Mouse (Mus musculus) neural tube, embryonic 12.5 days (tissue): ENCODE results near the gene Lmntd1. TPM values are rescaled to one million over a fixed set of nuclear protein-coding genes. Genes with fewer than 3 reads are reported as not detected.

Experiments
- ATAC-seq: fragments of 200-750 bp; cut with Nextera tagmentation; 2 replicates; pipeline ENCODE4 v1.8.0; 2017; ENCODE audit warnings: low read depth, mild to moderate bottlenecking, moderate TSS enrichment, moderate library complexity; ENCODE audit not compliant: low FRiP score
- H3K27ac ChIP-seq: fragments of 300-500 bp; sonication (generic); 2 replicates; pipeline ENCODE4 v1.5.1; 2016
- H3K27me3 ChIP-seq: fragments of 300-500 bp; sonication (generic); replicated peaks from 2 replicates; pipeline ENCODE4 v1.6.1; 2016; ENCODE audit warnings: mild to moderate bottlenecking
- H3K36me3 ChIP-seq: fragments of 300-500 bp; sonication (generic); 2 replicates; pipeline ENCODE4 v1.6.1; 2016; ENCODE audit warnings: mild to moderate bottlenecking
- H3K4me1 ChIP-seq: fragments of 300-500 bp; sonication (generic); 2 replicates; pipeline ENCODE4 v1.6.1; 2016
- H3K4me2 ChIP-seq: fragments of 300-500 bp; sonication (generic); replicated peaks from 2 replicates; pipeline ENCODE4 v1.6.1; 2016; ENCODE audit warnings: mild to moderate bottlenecking
- H3K4me3 ChIP-seq: fragments of 300-500 bp; sonication (generic); 2 replicates; pipeline ENCODE4 v1.5.1; 2016
- H3K9ac ChIP-seq: fragments of 300-500 bp; sonication (generic); 2 replicates; pipeline ENCODE4 v1.6.1; 2016; ENCODE audit warnings: mild to moderate bottlenecking
- H3K9me3 ChIP-seq: fragments of 300-500 bp; sonication (generic); 2 replicates; pipeline ENCODE4 v1.6.1; 2016; ENCODE audit warnings: mild to moderate bottlenecking
- WGBS: fragments of 180-500 bp; shearing (Covaris S2); methylation state at CpG from one replicate; pipeline ENCODE4 v1.1.7; 2016; 5-methylcytosine and 5-hydroxymethylcytosine counted together
- polyA plus RNA-seq: library from polyadenylated mRNA; unstranded; fragments of >200 nt; fragmentation: Nextera tagmentation; extraction: Ambion mirVana; gene quantifications from 2 replicates; pipeline ENCODE4 v1.2.1, GENCODE M21; 2016

The Lmntd1 gene
- polyA plus RNA-seq, 1 experiment from 2014 or later = 0.60 TPM

GRCm38 (mm10) chr6:145634454-145634853 lies 20.3 kb upstream of the Lmntd1 start:
- no peak overlapping the region for H3K9ac ChIP-seq
- 82% methylated on average over 2 of the region's 2 CpGs for WGBS
- H3K9me3 ChIP-seq = no peaks in the 10 kb centered on the region
- no peak overlapping the region for H3K4me3 ChIP-seq
- no peaks in the 10 kb centered on the region for H3K4me1 ChIP-seq
- no peaks in the 10 kb centered on the region for H3K27me3 ChIP-seq
- H3K27ac ChIP-seq = no peak overlapping the region
- H3K36me3 ChIP-seq = no peaks in the 10 kb centered on the region
- no peak overlapping the region for H3K4me2 ChIP-seq
- ATAC-seq = no peak

GRCm38 (mm10) chr6:145630269-145630668 lies 16.1 kb upstream of the Lmntd1 start:
- Histone ChIP-seq H3K9me3 (no peaks in the 10 kb centered on the region), H3K4me2 (no peak overlapping the region), H3K9ac (no peak overlapping the region), H3K4me3 (no peak overlapping the region), H3K27me3 (no peaks in the 10 kb centered on the region), H3K27ac (no peak overlapping the region), H3K36me3 (no peaks in the 10 kb centered on the region), H3K4me1 (no peaks in the 10 kb centered on the region)
- no peak for ATAC-seq
- WGBS = 67% methylated on average over 6 of the region's 6 CpGs

DNA sequence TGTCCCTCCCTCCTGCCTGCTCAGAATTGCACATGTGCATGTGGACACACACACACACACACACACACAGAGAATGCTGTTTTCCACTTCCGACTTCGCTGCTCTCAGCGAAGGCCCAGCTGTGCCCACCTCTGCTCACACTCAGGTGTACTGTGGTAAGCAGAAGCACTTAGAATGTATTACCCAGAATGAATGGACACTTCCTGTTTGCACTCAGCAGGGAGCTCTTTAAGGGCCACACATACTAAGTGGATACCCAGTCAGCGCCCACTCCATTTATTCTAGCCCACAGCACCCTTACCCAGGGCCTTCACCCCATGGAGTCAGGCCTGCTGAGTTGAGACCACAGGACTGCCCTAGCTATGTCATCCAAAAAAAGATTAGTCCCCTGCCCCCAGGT lies 9.0 kb upstream of the Lmntd1 start:
- no peak for ATAC-seq
- no peak overlapping the region for H3K4me3 ChIP-seq
- no peaks in the 10 kb centered on the region for H3K4me1 ChIP-seq
- H3K27ac ChIP-seq = no peak overlapping the region
- no peaks in the 10 kb centered on the region for H3K36me3 ChIP-seq
- WGBS = 89% methylated on average over 4 of the region's 4 CpGs
- no peaks in the 10 kb centered on the region for H3K27me3 ChIP-seq
- no peak overlapping the region for H3K4me2 ChIP-seq
- no peak overlapping the region for H3K9ac ChIP-seq
- H3K9me3 ChIP-seq = no peaks in the 10 kb centered on the region

- no peak overlapping the region for H3K27ac ChIP-seq
- WGBS = 87% methylated on average over 5 of the region's 5 CpGs
- no peak for ATAC-seq
- H3K4me1 ChIP-seq = no peaks in the 10 kb centered on the region
- no peak overlapping the region for H3K4me2 ChIP-seq
- H3K9ac ChIP-seq = no peak overlapping the region
- no peaks in the 10 kb centered on the region for H3K9me3 ChIP-seq
- H3K4me3 ChIP-seq = no peak overlapping the region
- no peaks in the 10 kb centered on the region for H3K27me3 ChIP-seq
- no peaks in the 10 kb centered on the region for H3K36me3 ChIP-seq
These were observed 2.5 kb upstream of the Lmntd1 start for GRCm38 (mm10) chr6:145616402-145617229.

- no peaks in the 10 kb centered on the region for H3K36me3 ChIP-seq
- no peak within 1 kb of the TSS for H3K4me3 ChIP-seq
- H3K9me3 ChIP-seq = no peaks in the 10 kb centered on the region
- no peaks in the 10 kb centered on the region for H3K27me3 ChIP-seq
- no peak within 1 kb of the TSS for H3K27ac ChIP-seq
- 96% methylated on average over 31 of the region's 31 CpGs for WGBS
- no peak for ATAC-seq
- no peaks in the 10 kb centered on the region for H3K4me1 ChIP-seq
- no peak within 1 kb of the TSS for H3K4me2 ChIP-seq
- no peak within 1 kb of the TSS for H3K9ac ChIP-seq
These were observed 1.6 kb upstream of the Lmntd1 start, which contains the start of gene Tuba3b for GRCm38 (mm10) chr6:145615666-145616210. Gene Tuba3b (plus strand): TSS chr6:145615757.

GRCm38 (mm10) chr6:145612611-145613010 lies 1.5 kb downstream of the Lmntd1 start:
- no peaks in the 10 kb centered on the region for H3K4me1 ChIP-seq
- H3K9me3 ChIP-seq = no peaks in the 10 kb centered on the region
- H3K9ac ChIP-seq = no peak overlapping the region
- H3K27me3 ChIP-seq = no peaks in the 10 kb centered on the region
- 86% methylated on average over 3 of the region's 3 CpGs for WGBS
- H3K4me3 ChIP-seq = no peak overlapping the region
- H3K27ac ChIP-seq = no peak overlapping the region
- H3K4me2 ChIP-seq = no peak overlapping the region
- ATAC-seq = no peak
- H3K36me3 ChIP-seq = no peaks in the 10 kb centered on the region

- H3K9ac ChIP-seq = no peak overlapping the region
- no peaks in the 10 kb centered on the region for H3K9me3 ChIP-seq
- no peaks in the 10 kb centered on the region for H3K27me3 ChIP-seq
- ATAC-seq = no peak
- H3K4me1 ChIP-seq = no peaks in the 10 kb centered on the region
- 91% methylated on average over 5 of the region's 5 CpGs for WGBS
- H3K27ac ChIP-seq = no peak overlapping the region
- H3K4me2 ChIP-seq = no peak overlapping the region
- H3K4me3 ChIP-seq = no peak overlapping the region
- no peaks in the 10 kb centered on the region for H3K36me3 ChIP-seq
These were observed 3.2 kb downstream of the Lmntd1 start for GRCm38 (mm10) chr6:145610901-145611300.

DNA sequence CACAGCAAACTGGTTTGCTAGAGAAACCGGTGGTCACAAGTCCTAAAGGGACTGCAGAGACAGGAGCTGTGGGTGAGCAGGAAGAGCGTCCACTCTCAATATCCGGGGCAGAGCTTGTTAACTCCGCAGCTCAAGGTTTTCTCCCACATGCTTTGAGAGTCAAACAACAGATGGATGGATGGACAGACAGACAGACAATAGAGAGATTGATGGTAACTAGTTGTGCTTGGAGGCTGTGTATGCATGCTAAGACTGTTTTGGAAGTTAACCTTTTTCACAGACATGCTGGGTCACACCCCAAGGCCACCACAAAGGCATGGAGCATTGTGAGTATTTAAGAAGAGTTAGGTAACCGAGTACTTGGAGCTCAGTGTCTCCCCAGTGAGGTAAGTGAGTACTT lies 5.4 kb downstream of the Lmntd1 start:
- no peak for ATAC-seq
- Histone ChIP-seq H3K36me3 (no peaks in the 10 kb centered on the region), H3K4me3 (no peak overlapping the region), H3K27ac (no peak overlapping the region), H3K4me2 (no peak overlapping the region), H3K9me3 (no peaks in the 10 kb centered on the region), H3K4me1 (peaks cover 4% of the 10 kb centered on the region; the same call in 1 of the 2 replicates), H3K27me3 (no peaks in the 10 kb centered on the region), H3K9ac (no peak overlapping the region)
- 87% methylated on average over 5 of the region's 5 CpGs for WGBS

DNA sequence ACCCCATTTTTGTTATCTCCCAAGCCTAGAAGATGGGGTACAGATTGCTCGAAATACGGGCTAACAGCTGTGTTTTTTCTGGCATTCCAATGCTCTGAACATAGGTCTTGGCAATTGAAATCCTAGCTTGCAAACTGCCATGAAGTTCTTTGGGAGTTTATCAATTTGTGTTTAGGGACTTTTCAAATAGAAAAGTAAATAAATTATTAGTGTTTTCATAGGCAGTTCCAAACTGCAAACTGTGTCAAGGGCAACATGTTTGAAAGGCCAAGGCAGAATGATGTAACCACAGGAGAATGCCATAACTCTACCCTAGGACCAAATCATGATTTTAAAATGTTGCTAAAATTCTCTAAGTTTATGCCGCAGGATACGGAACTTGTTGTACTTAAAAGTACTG lies 6.4 kb downstream of the Lmntd1 start:
- 85% methylated on average over 4 of the region's 4 CpGs for WGBS
- Histone ChIP-seq H3K36me3 (no peaks in the 10 kb centered on the region), H3K9me3 (no peaks in the 10 kb centered on the region), H3K27me3 (no peaks in the 10 kb centered on the region), H3K27ac (no peak overlapping the region), H3K4me1 (peaks cover 4% of the 10 kb centered on the region; the same call in 1 of the 2 replicates), H3K9ac (no peak overlapping the region), H3K4me2 (no peak overlapping the region), H3K4me3 (no peak overlapping the region)
- no peak for ATAC-seq

GRCm38 (mm10) chr6:145605203-145605602 lies 8.9 kb downstream of the Lmntd1 start:
- Histone ChIP-seq H3K27me3 (no peaks in the 10 kb centered on the region), H3K4me1 (peaks cover 4% of the 10 kb centered on the region; the same call in 1 of the 2 replicates), H3K4me2 (no peak overlapping the region), H3K9ac (no peak overlapping the region), H3K27ac (no peak overlapping the region), H3K4me3 (no peak overlapping the region), H3K36me3 (no peaks in the 10 kb centered on the region), H3K9me3 (no peaks in the 10 kb centered on the region)
- 29% methylated on average over 3 of the region's 3 CpGs for WGBS
- ATAC-seq = no peak

DNA sequence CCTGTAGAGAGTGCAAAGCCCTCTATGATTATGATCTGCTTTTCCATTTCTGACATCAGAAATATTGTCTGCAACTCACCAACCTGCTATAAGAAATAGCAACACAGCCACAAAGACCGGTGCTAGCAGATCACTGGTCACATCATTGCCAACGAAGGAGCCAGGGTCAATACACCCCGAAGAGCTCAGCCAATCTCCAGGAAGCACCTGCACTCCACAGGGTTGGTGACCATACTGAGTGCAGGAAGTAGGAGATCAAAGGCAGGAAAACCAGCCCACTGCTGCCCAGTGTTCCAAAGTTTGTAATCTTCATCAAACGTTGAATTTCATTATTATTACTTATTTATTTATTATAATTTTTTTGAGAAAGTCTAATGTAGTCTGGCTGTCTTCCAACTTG lies 9.5 kb downstream of the Lmntd1 start:
- H3K4me3 ChIP-seq = no peak overlapping the region
- H3K4me2 ChIP-seq = no peak overlapping the region
- H3K9ac ChIP-seq = no peak overlapping the region
- ATAC-seq = no peak
- no peaks in the 10 kb centered on the region for H3K9me3 ChIP-seq
- H3K27me3 ChIP-seq = no peaks in the 10 kb centered on the region
- H3K27ac ChIP-seq = no peak overlapping the region
- no peaks in the 10 kb centered on the region for H3K36me3 ChIP-seq
- WGBS = 83% methylated on average over 4 of the region's 4 CpGs
- H3K4me1 ChIP-seq = peaks cover 4% of the 10 kb centered on the region; the same call in 1 of the 2 replicates

- Histone ChIP-seq H3K27me3 (no peaks in the 10 kb centered on the region), H3K4me3 (no peak overlapping the region), H3K4me2 (no peak overlapping the region), H3K36me3 (no peaks in the 10 kb centered on the region), H3K9me3 (no peaks in the 10 kb centered on the region), H3K4me1 (peaks cover 4% of the 10 kb centered on the region; the same call in 1 of the 2 replicates), H3K27ac (no peak overlapping the region), H3K9ac (no peak overlapping the region)
- ATAC-seq = no peak
- 36% methylated on average over 2 of the region's 2 CpGs for WGBS
These were observed 10.0 kb downstream of the Lmntd1 start for GRCm38 (mm10) chr6:145604126-145604525.
